Mouse (Mus musculus) macrophage (primary cell): ENCODE data around the gene Ahrr. TPM values are rescaled to one million over a fixed set of nuclear protein-coding genes. Genes with fewer than 3 reads are reported as not detected.

Source experiments
- H3K27ac ChIP-seq: fragments of 350-480 bp; formaldehyde crosslinking; 2 replicates; pipeline ENCODE4 v1.9.0; 2021
- H3K36me3 ChIP-seq: fragments of 350-480 bp; formaldehyde crosslinking; 2 replicates; pipeline ENCODE4 v1.9.0; 2021; ENCODE audit errors: inconsistent target
- H3K4me3 ChIP-seq: fragments of 350-480 bp; formaldehyde crosslinking; 2 replicates; pipeline ENCODE4 v1.9.0; 2021; ENCODE audit errors: inconsistent target
- H3K79me2 ChIP-seq: fragments of 350-480 bp; formaldehyde crosslinking; 2 replicates; pipeline ENCODE4 v1.9.0; 2021; ENCODE audit errors: inconsistent target
- WGBS: methylation state at CpG from one replicate; pipeline ENCODE4 v1.1.7; 2026; ENCODE audit warnings: inconsistent platforms; ENCODE audit not compliant: missing documents; 5-methylcytosine and 5-hydroxymethylcytosine counted together
- polyA plus RNA-seq: library from polyadenylated mRNA; stranded (reverse); fragments of 250-400 nt; gene quantifications from 3 replicates; pipeline ENCODE4 v1.2.4, GENCODE M21; 2018; ENCODE audit warnings: inconsistent platforms

The Ahrr gene
- polyA plus RNA-seq, 1 experiment from 2014 or later: 3.9 TPM

DNA sequence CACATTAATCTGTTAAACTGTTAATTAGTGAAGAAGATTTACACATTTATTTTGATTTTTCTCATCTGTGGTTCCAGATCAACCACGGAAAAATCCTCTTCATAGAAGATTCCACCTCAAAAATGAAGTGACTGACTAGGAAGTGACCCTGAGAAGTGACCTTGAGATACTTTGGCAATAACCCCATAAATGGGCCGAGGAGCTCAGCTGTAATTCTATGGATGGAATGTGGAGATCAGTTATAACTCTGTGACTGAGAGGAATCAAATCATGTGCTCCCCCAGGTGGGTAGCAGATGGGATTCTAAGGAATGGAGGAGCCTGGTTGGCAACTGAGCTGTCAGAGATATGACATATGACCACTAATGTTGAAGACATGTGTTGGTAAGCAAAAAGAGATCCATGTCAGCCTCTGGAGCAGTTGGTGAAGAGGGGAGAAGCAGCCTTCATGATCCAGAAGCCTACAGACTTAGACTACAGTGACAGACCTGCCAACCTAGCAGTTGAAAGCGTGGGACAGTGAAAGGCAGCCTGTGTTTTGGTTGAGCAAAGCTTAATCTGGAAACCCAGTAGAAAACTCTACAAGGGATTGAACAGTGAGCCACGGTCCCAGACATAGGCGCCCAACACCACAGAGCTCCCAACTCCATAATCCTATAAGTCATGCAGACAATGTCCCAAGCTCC, 109.0 kb downstream of the Ahrr start:
- WGBS: 97% methylated on average over 5 of the region's 5 CpGs
- H3K36me3 ChIP-seq: peaks cover 68% of the 10 kb centered on the region
- H3K4me3 ChIP-seq: no peak overlapping the region
- no peak overlapping the region for H3K27ac ChIP-seq
- no peaks in the 10 kb centered on the region for H3K79me2 ChIP-seq

DNA sequence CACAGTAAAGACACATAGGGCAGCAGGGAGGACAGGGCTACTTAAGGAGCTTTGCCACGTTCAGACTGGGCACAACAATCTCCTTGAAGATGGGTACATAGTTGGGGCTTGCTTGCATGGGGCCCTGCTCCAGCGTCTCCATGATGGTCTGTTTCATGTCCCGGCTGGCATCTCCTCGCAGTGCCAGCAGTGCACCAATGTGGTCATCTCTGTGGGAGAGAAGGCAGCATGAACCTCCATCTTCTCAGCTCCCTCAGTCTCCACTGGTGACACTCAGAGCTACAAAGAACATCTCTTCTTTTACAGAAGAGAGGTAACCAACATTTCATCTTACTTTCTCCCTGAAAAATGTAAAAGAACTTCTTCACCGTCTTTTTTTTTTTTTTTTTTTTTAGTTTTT, 120.1 kb downstream of the Ahrr start:
- Histone ChIP-seq H3K27ac (no peak overlapping the region), H3K79me2 (no peaks in the 10 kb centered on the region), H3K4me3 (no peak overlapping the region), H3K36me3 (peaks cover 57% of the 10 kb centered on the region)
- 93% methylated on average over 5 of the region's 5 CpGs for WGBS

DNA sequence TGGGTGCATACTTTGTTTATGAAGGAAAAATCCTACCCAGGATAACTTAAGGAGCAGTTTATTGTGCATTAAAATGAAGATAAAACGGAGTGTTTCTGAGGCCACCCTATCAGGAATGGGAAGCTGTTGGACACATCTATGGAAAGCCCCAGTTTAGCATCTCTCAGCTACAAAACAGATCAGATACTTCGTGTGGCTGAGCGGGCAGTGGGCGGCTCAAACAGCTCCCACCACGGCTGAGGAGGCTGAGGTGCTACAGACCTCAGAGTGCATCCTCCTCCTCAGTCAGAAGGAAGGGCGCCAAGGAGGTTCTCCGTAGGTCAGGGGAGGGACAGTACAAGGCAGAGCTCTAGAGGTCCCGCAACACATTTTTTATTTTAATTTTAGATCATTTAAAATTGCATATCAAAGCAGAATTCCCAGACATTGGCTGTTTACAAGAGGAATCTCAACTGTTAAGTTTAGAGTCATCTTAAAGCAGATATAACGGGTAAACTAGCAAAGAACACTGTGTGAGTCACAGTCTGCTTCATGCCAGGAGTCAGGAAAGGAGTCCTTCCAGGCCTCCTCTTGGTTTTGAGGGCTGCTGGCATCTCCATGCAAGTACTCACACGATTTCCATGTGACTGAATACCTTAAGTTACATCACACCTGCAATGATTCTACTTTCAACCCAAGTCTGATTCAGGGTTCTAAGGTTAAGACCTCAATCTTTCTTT, 122.5 kb downstream of the Ahrr start:
- H3K36me3 ChIP-seq: peaks cover 42% of the 10 kb centered on the region
- 95% methylated on average over 10 of the region's 10 CpGs for WGBS
- H3K27ac ChIP-seq: no peak overlapping the region
- no peak overlapping the region for H3K4me3 ChIP-seq
- H3K79me2 ChIP-seq: no peaks in the 10 kb centered on the region

DNA sequence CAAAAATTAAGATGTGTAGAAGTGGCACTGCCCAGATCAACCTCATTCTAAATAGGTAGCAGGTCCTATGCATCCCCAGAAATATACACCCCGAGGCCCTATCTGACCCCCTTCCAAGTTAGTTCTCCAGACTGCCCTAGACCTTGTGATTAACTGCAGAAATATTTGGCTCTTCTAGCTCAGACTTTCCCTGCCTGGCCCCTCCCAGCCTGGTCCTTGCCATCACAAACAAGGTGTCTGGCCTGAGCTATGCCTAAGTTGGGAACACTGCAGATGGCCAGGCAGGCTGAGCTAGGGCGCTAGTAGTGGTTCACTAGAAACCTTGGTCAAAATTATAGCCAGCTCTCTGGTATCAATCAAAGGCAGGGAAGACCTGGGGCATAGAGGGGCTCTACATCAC, 124.6 kb downstream of the Ahrr start:
- Histone ChIP-seq H3K36me3 (peaks cover 21% of the 10 kb centered on the region), H3K27ac (no peak overlapping the region), H3K4me3 (no peak overlapping the region), H3K79me2 (no peaks in the 10 kb centered on the region)
- WGBS: 100% methylated on average over 2 of the region's 2 CpGs

DNA sequence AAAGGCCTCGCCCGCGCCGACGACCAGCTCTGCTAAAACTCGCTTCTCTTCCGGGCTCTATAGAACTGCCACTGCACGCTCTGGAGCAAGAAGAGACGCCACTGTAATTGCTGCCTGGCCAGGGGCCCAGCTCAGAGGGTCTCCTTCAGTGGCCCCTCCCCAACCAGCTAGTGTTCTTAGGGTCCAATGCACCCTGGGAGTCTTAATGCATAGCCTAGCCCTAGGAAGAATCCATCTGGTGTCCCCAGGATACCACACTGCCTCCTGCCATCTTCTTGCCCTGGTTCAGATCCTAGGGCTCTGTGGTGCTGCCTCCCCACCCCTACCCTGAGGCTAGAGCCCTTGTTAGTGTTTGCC, 125.1 kb downstream of the Ahrr start:
- peaks cover 17% of the 10 kb centered on the region for H3K36me3 ChIP-seq
- 27% methylated on average over 7 of the region's 9 CpGs for WGBS
- peak overlapping the region; percentile 2; the same call in 1 of the 2 replicates for H3K4me3 ChIP-seq
- no peak overlapping the region for H3K27ac ChIP-seq
- no peaks in the 10 kb centered on the region for H3K79me2 ChIP-seq

DNA sequence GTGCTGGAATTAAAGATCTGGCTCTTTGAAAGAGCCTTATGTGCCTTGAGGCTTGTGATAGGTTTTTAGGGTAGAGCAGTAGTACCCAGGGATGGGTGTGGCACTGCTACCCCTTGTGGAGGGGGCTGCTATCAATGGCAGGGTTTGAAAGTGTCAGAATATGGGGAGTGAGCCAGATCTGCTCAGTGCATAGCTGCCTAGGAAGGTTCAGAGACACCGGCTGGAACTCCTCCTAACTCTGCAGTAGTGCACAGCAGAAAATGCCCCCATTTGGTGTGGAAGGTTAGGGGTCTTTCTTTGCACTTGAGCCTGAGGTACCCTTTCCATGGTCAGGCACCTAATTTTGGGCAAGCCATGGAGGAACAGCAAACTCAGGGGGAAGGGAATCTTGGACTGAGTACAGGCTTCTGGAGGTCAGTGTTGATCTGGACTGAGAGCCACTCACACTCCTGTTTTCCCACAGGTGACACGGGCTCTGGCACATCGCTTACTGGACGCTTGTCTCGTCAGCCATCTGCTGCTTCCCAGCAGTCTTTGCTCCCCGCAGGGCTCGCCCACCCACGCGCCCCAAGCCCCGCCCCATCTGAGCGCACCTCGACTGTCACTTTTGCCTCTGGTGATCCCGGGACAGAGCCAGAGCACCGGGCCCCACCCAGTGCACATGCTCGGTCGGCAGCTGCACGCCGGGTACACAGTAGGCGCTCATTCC, 125.6 kb downstream of the Ahrr start:
- H3K4me3 ChIP-seq: peak overlapping the region; percentile 2; the same call in 1 of the 2 replicates
- no peak overlapping the region for H3K27ac ChIP-seq
- H3K36me3 ChIP-seq: peaks cover 11% of the 10 kb centered on the region
- no peaks in the 10 kb centered on the region for H3K79me2 ChIP-seq
- WGBS: 8% methylated on average over 13 of the region's 19 CpGs

Other genes with a start within 250 kb of the Ahrr start
- gene Cep72, start 230.0 kb downstream of the Ahrr start, polyA plus RNA-seq: 1.00 to 3.6 TPM (median 1.8 TPM) in 3 replicates
- gene Slc9a3, start 170.9 kb downstream of the Ahrr start, polyA plus RNA-seq: not detected in 3 replicates
- 40.4 to 47.3 TPM (median 46.4 TPM) in 3 replicates for gene Exoc3, start 83.6 kb downstream of the Ahrr start, polyA plus RNA-seq
- 71.3 to 129 TPM (median 111 TPM) in 3 replicates for gene Pdcd6, start 25.2 kb upstream of the Ahrr start, polyA plus RNA-seq
- gene Sdha, start 57.9 kb upstream of the Ahrr start, polyA plus RNA-seq: 152 to 201 TPM (median 158 TPM) in 3 replicates
- gene Ccdc127, start 58.0 kb upstream of the Ahrr start, polyA plus RNA-seq: 30.5 to 37.2 TPM (median 31.6 TPM) in 3 replicates
- gene Lrrc14b, start 71.7 kb upstream of the Ahrr start, polyA plus RNA-seq: 1.4 to 24.9 TPM (median 11.7 TPM) in 3 replicates
- gene Zfp72, start 98.5 kb upstream of the Ahrr start, polyA plus RNA-seq: 2.0 to 2.5 TPM (median 2.4 TPM) in 3 replicates
- gene Ftl1-ps1, start 107.4 kb upstream of the Ahrr start, polyA plus RNA-seq: 124 to 738 TPM (median 612 TPM) in 3 replicates
- gene Zfp825, start 201.7 kb upstream of the Ahrr start, polyA plus RNA-seq: 7.5 to 13.6 TPM (median 11.2 TPM) in 3 replicates